Mouse (Mus musculus): ENCODE measurements around the gene Mrps14.

DNA sequence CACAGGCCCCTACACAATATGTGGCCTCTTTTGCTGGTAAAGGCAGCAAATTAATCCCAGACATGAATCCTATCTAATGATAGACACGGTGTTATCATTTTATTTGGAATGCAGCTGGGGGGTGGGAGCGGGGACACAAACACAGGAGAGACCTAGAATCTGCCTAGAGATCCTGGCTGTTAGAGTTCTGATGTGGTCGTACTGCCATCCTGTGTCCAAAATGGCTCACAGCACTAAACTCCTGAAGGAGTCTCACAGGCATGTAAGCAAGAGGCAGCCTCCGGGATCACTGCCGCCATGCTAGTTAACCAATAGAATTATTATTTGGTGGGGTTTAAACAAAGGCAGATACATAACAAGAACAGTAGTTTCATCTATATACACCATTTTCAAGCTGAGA lies 10.5 kb upstream of the Mrps14 start:
- TF ChIP-seq CTCF (IDR thresholded peaks at IDR 0.05; ENCODE audit: borderline replicate concordance, extremely low read depth, insufficient read depth, insufficient read length) (peak; percentile 84), POLR2A (IDR thresholded peaks at IDR 0.05; ENCODE audit: borderline replicate concordance, extremely low read depth, insufficient read depth, insufficient read length, poor library complexity, severe bottlenecking) (no peak)
